Mouse (Mus musculus) lung, adult 2 months (tissue): ENCODE results near the gene Astn2. TPM values are rescaled to one million over a fixed set of nuclear protein-coding genes. Genes with fewer than 3 reads are reported as not detected.

Source experiments
- DNase-seq: peaks from one replicate; pipeline ENCODE4 v3.0.0; 2022
- H3K4me1 ChIP-seq: fragments of 200-500 bp; 2 replicates; pipeline ENCODE4 v1.6.1; 2011; ENCODE audit warnings: low read length; ENCODE audit not compliant: control insufficient read depth, insufficient read depth
- H3K4me3 ChIP-seq: fragments of 200-500 bp; replicated peaks from 2 replicates; pipeline ENCODE3; 2011; ENCODE audit warnings: low read depth, mild to moderate bottlenecking, control low read depth, low read length; ENCODE audit errors: extremely low read depth
- CTCF ChIP-seq: fragments of 200-500 bp; IDR thresholded peaks from 2 replicates; pipeline ENCODE4 v1.5.1; 2011; ENCODE audit warnings: mild to moderate bottlenecking, low read length, control low read depth; ENCODE audit not compliant: insufficient read depth
- POLR2A ChIP-seq: fragments of 200-500 bp; IDR thresholded peaks from 2 replicates; pipeline ENCODE4 v1.6.1; 2011; ENCODE audit warnings: low read depth, mild to moderate bottlenecking, control low read depth, low read length, borderline replicate concordance; ENCODE audit errors: extremely low read depth
- WGBS: fragments of 180-500 bp; shearing (Covaris S2); methylation state at CpG from one replicate; pipeline ENCODE4 v1.1.7; 2018; 5-methylcytosine and 5-hydroxymethylcytosine counted together
- polyA plus RNA-seq: library from polyadenylated mRNA; depleted of rRNA; stranded (reverse); fragments of >200 nt; gene quantifications from 2 replicates; pipeline ENCODE4 v1.2.3, GENCODE M21; 2012

Gene Astn2
- polyA plus RNA-seq, 1 experiment: 10.7 TPM

- no peak for DNase-seq
- TF ChIP-seq CTCF (no peak), POLR2A (no peak)
- Histone ChIP-seq H3K4me3 (no peak overlapping the region), H3K4me1 (no peaks in the 10 kb centered on the region)
- WGBS: 68% methylated on average over 2 of the region's 2 CpGs
These were observed 499.4 kb downstream of the Astn2 start for GRCm38 (mm10) chr4:65904963-65905362.

- TF ChIP-seq POLR2A (no peak), CTCF (no peak)
- no peak for DNase-seq
- no peaks in the 10 kb centered on the region for H3K4me1 ChIP-seq
- WGBS: 62% methylated on average over 5 of the region's 5 CpGs
- no peak overlapping the region for H3K4me3 ChIP-seq
These were observed 508.1 kb downstream of the Astn2 start for GRCm38 (mm10) chr4:65896092-65897027.

GRCm38 (mm10) chr4:65888332-65888993 lies 515.9 kb downstream of the Astn2 start:
- H3K4me1 ChIP-seq: no peaks in the 10 kb centered on the region
- TF ChIP-seq CTCF (no peak), POLR2A (no peak)
- no peak overlapping the region for H3K4me3 ChIP-seq
- WGBS: 46% methylated on average over 5 of the region's 5 CpGs
- no peak for DNase-seq

- WGBS: 46% methylated on average over 1 of the region's 1 CpGs
- Histone ChIP-seq H3K4me3 (no peak overlapping the region), H3K4me1 (no peaks in the 10 kb centered on the region)
- TF ChIP-seq CTCF (no peak), POLR2A (no peak)
- no peak for DNase-seq
These were observed 517.5 kb downstream of the Astn2 start for GRCm38 (mm10) chr4:65886862-65887261.

- WGBS: 62% methylated on average over 3 of the region's 3 CpGs
- Histone ChIP-seq H3K4me1 (no peaks in the 10 kb centered on the region), H3K4me3 (no peak overlapping the region)
- TF ChIP-seq POLR2A: no peak
- no peak for TF ChIP-seq CTCF
- DNase-seq: no peak
These were observed 518.5 kb downstream of the Astn2 start for GRCm38 (mm10) chr4:65885921-65886320.

- DNase-seq: no peak
- no peak for TF ChIP-seq POLR2A
- no peak for TF ChIP-seq CTCF
- no peaks in the 10 kb centered on the region for H3K4me1 ChIP-seq
- H3K4me3 ChIP-seq: no peak overlapping the region
- WGBS: 52% methylated on average over 2 of the region's 2 CpGs
These were observed 530.1 kb downstream of the Astn2 start for GRCm38 (mm10) chr4:65874236-65874781.

GRCm38 (mm10) chr4:65864551-65864950 lies 539.9 kb downstream of the Astn2 start:
- Histone ChIP-seq H3K4me1 (no peaks in the 10 kb centered on the region), H3K4me3 (no peak overlapping the region)
- DNase-seq: no peak
- TF ChIP-seq CTCF: no peak
- no peak for TF ChIP-seq POLR2A

GRCm38 (mm10) chr4:65843191-65843590 lies 561.2 kb downstream of the Astn2 start:
- H3K4me1 ChIP-seq: no peaks in the 10 kb centered on the region
- TF ChIP-seq CTCF (no peak), POLR2A (no peak)
- no peak overlapping the region for H3K4me3 ChIP-seq
- WGBS: 69% methylated on average over 2 of the region's 2 CpGs
- no peak for DNase-seq

GRCm38 (mm10) chr4:65839550-65840000 lies 564.8 kb downstream of the Astn2 start:
- DNase-seq: no peak
- H3K4me3 ChIP-seq: no peak overlapping the region
- no peaks in the 10 kb centered on the region for H3K4me1 ChIP-seq
- no peak for TF ChIP-seq CTCF
- no peak for TF ChIP-seq POLR2A
- WGBS: 78% methylated on average over 9 of the region's 9 CpGs

- DNase-seq: no peak
- Histone ChIP-seq H3K4me1 (no peaks in the 10 kb centered on the region), H3K4me3 (no peak overlapping the region)
- no peak for TF ChIP-seq POLR2A
- no peak for TF ChIP-seq CTCF
- 77% methylated on average over 4 of the region's 4 CpGs for WGBS
These were observed 565.6 kb downstream of the Astn2 start for GRCm38 (mm10) chr4:65838781-65839180.
